Mouse (Mus musculus): ENCODE measurements around the gene Ptprd. TPM values are rescaled to one million over a fixed set of nuclear protein-coding genes. Genes with fewer than 3 reads are reported as not detected.

The Ptprd gene
- polyA plus RNA-seq, 1 experiment = 1.2 TPM

DNA sequence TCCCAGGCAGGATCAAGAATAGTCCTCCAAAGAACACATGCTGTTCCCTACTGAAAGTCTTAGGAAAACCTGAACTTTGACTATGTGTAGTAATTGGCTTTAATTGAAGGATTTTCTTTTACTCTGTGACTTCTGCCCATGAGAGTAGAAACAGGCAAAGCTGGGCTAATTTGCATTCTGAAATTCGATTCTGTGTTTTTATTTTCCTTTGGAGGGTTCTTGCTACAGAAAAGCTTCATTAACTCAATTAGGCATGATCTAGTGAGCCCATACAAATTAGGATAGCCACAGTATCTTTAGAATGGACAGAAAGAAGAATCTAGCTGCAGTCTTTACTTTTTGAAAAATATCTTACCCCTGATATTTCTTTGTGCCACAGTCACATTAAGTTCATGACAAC lies 2021.0 kb downstream of the Ptprd start:
- Histone ChIP-seq H3K27me3 (ENCODE audit: control insufficient read depth, insufficient read depth, insufficient read length) (no peaks in the 10 kb centered on the region), H3K4me3 (ENCODE audit: insufficient read depth, poor library complexity, severe bottlenecking) (no peak overlapping the region), H3K36me3 (ENCODE audit: control insufficient read depth, insufficient read depth) (no peaks in the 10 kb centered on the region), H3ac (ENCODE audit: control insufficient read depth, insufficient read length, low read depth) (no peak overlapping the region), H3K79me2 (ENCODE audit: control insufficient read depth, insufficient read depth) (no peaks in the 10 kb centered on the region), H3K79me3 (ENCODE audit: low read depth) (no peaks in the 10 kb centered on the region)
- TF ChIP-seq USF1 (IDR thresholded peaks at IDR 0.05; ENCODE audit: low read depth) = no peak
- TF ChIP-seq MYOG (IDR thresholded peaks at IDR 0.05; ENCODE audit: control insufficient read depth, extremely low read depth, insufficient read length) = no peak
- TF ChIP-seq FOSL1 (IDR thresholded peaks at IDR 0.05; ENCODE audit: insufficient read depth, low read length, poor library complexity, severe bottlenecking) = no peak
- TF ChIP-seq CEBPB (IDR thresholded peaks at IDR 0.05; ENCODE audit: low read depth) = no peak
- TF ChIP-seq MAX (IDR thresholded peaks at IDR 0.05) = no peak
- no peak for TF ChIP-seq CTCF (IDR thresholded peaks at IDR 0.05; ENCODE audit: control insufficient read depth, insufficient read depth, insufficient read length)
- TF ChIP-seq MYOD1 (IDR thresholded peaks at IDR 0.05; ENCODE audit: control insufficient read depth, insufficient read length, low read depth) = no peak

DNA sequence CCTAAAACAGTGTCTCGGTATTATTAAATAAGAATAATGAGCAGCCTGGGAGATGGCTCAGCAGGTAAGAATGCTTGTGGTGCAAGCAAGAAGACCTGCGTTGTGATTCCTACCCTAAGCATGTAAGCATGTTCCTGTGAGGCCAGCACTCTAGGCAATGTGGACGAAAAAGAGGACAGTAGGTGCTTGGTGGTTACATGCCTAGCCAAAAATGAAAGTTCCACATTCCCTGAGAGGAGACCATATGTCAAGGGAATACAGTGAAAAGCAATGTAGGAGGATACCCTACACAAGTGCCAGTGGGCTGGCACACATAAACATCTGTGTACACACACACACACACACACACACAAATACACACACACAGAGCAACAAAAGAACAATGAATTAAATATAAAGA lies 2028.7 kb downstream of the Ptprd start:
- Histone ChIP-seq H3K27me3 (ENCODE audit: control insufficient read depth, insufficient read depth, insufficient read length) (no peaks in the 10 kb centered on the region), H3K4me3 (ENCODE audit: insufficient read depth, poor library complexity, severe bottlenecking) (no peak overlapping the region), H3K36me3 (ENCODE audit: control insufficient read depth, insufficient read depth) (no peaks in the 10 kb centered on the region), H3K79me2 (ENCODE audit: control insufficient read depth, insufficient read depth) (no peaks in the 10 kb centered on the region), H3ac (ENCODE audit: control insufficient read depth, insufficient read length, low read depth) (no peak overlapping the region), H3K79me3 (ENCODE audit: low read depth) (no peaks in the 10 kb centered on the region)
- no peak for TF ChIP-seq FOSL1 (IDR thresholded peaks at IDR 0.05; ENCODE audit: insufficient read depth, low read length, poor library complexity, severe bottlenecking)
- no peak for TF ChIP-seq CTCF (IDR thresholded peaks at IDR 0.05; ENCODE audit: control insufficient read depth, insufficient read depth, insufficient read length)
- TF ChIP-seq MAX (IDR thresholded peaks at IDR 0.05) = no peak
- TF ChIP-seq USF1 (IDR thresholded peaks at IDR 0.05; ENCODE audit: low read depth) = no peak
- TF ChIP-seq MYOG (IDR thresholded peaks at IDR 0.05; ENCODE audit: control insufficient read depth, extremely low read depth, insufficient read length) = no peak
- no peak for TF ChIP-seq MYOD1 (IDR thresholded peaks at IDR 0.05; ENCODE audit: control insufficient read depth, insufficient read length, low read depth)
- no peak for TF ChIP-seq CEBPB (IDR thresholded peaks at IDR 0.05; ENCODE audit: low read depth)

DNA sequence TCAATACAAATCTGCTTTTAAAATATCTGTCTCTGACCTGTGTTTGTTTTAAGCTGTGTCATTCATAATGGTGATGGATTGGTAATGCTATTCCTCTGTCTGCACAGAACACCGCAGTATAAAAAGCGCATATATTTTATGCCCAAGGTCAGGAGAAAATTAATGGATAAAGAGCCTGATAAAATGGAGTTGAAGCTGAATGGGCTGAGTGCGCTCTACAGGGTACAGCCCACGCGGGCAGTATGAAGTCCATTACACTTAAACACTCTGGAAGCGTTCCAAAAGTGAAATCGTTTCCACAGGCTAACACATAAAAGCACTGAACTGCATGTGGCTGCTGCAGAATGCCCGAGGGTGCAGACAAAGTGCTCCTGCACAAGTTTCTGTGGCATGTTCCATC lies 2032.3 kb downstream of the Ptprd start:
- H3K27me3 ChIP-seq (ENCODE audit: control insufficient read depth, insufficient read depth, insufficient read length) = no peaks in the 10 kb centered on the region
- no peaks in the 10 kb centered on the region for H3K36me3 ChIP-seq (ENCODE audit: control insufficient read depth, insufficient read depth)
- H3K79me2 ChIP-seq (ENCODE audit: control insufficient read depth, insufficient read depth) = no peaks in the 10 kb centered on the region
- H3K4me3 ChIP-seq (ENCODE audit: insufficient read depth, poor library complexity, severe bottlenecking) = no peak overlapping the region
- H3K79me3 ChIP-seq (ENCODE audit: low read depth) = no peaks in the 10 kb centered on the region
- no peak for TF ChIP-seq MYOD1 (IDR thresholded peaks at IDR 0.05; ENCODE audit: control insufficient read depth, insufficient read length, low read depth)
- no peak for TF ChIP-seq FOSL1 (IDR thresholded peaks at IDR 0.05; ENCODE audit: insufficient read depth, low read length, poor library complexity, severe bottlenecking)
- TF ChIP-seq CEBPB (IDR thresholded peaks at IDR 0.05; ENCODE audit: low read depth) = no peak
- no peak for TF ChIP-seq USF1 (IDR thresholded peaks at IDR 0.05; ENCODE audit: low read depth)
- H3ac ChIP-seq (ENCODE audit: control insufficient read depth, insufficient read length, low read depth) = no peak overlapping the region

- Histone ChIP-seq H3K79me2 (ENCODE audit: control insufficient read depth, insufficient read depth) (no peaks in the 10 kb centered on the region), H3K4me3 (ENCODE audit: insufficient read depth, poor library complexity, severe bottlenecking) (no peak overlapping the region), H3ac (ENCODE audit: control insufficient read depth, insufficient read length, low read depth) (no peak overlapping the region), H3K36me3 (ENCODE audit: control insufficient read depth, insufficient read depth) (no peaks in the 10 kb centered on the region), H3K79me3 (ENCODE audit: low read depth) (no peaks in the 10 kb centered on the region), H3K27me3 (ENCODE audit: control insufficient read depth, insufficient read depth, insufficient read length) (no peaks in the 10 kb centered on the region)
- TF ChIP-seq FOSL1 (IDR thresholded peaks at IDR 0.05; ENCODE audit: insufficient read depth, low read length, poor library complexity, severe bottlenecking) (no peak), MAX (IDR thresholded peaks at IDR 0.05) (no peak), CTCF (IDR thresholded peaks at IDR 0.05; ENCODE audit: control insufficient read depth, insufficient read depth, insufficient read length) (no peak), USF1 (IDR thresholded peaks at IDR 0.05; ENCODE audit: low read depth) (no peak), CEBPB (IDR thresholded peaks at IDR 0.05; ENCODE audit: low read depth) (no peak), MYOG (IDR thresholded peaks at IDR 0.05; ENCODE audit: control insufficient read depth, extremely low read depth, insufficient read length) (no peak), MYOD1 (IDR thresholded peaks at IDR 0.05; ENCODE audit: control insufficient read depth, insufficient read length, low read depth) (no peak)
Measured at GRCm38 (mm10) chr4:76175086-76175485, 2036.7 kb downstream of the Ptprd start.

DNA sequence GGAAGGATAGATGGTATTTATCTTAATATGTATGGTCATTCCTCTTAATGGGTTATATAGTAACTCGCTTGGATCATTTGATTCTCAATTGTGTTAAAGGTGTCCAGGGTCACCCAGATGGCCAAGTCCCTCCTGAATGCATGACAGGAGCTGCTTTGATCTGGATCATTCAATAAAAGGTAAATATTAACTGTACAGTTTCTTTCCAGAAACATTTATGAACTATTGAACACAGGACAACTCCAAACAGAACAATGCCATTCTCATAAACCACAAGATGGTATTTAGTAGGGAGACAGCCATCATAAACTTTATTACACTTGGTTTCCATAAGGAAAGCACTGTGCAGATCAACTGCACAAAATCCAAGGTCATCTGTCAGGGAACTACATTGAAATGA lies 2056.0 kb downstream of the Ptprd start:
- no peaks in the 10 kb centered on the region for H3K27me3 ChIP-seq (ENCODE audit: control insufficient read depth, insufficient read depth, insufficient read length)

DNA sequence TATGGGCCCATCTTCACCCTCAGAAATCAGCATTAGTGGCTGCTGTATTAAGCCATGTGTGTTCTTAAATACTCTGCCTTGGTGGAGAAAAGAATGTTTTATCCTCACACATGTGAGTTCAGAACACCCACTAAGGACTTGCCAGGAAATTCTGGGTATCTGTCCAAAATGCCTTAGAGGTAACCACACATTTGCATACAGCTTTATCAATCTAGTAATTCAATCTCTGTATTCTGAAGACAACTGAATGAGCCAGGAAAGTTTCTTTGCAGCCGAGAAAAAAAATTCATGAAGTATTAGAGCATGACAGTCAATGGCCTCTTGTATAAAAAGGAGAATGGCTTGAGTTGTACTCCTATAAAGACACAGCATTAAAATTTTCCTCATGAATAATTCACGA lies 2057.6 kb downstream of the Ptprd start:
- Histone ChIP-seq H3K27me3 (ENCODE audit: control insufficient read depth, insufficient read depth, insufficient read length) (no peaks in the 10 kb centered on the region), H3ac (ENCODE audit: control insufficient read depth, insufficient read length, low read depth) (no peak overlapping the region), H3K36me3 (ENCODE audit: control insufficient read depth, insufficient read depth) (no peaks in the 10 kb centered on the region), H3K79me2 (ENCODE audit: control insufficient read depth, insufficient read depth) (no peaks in the 10 kb centered on the region), H3K4me3 (ENCODE audit: insufficient read depth, poor library complexity, severe bottlenecking) (no peak overlapping the region), H3K79me3 (ENCODE audit: low read depth) (no peaks in the 10 kb centered on the region)
- TF ChIP-seq MAX (IDR thresholded peaks at IDR 0.05) (no peak), USF1 (IDR thresholded peaks at IDR 0.05; ENCODE audit: low read depth) (no peak), CTCF (IDR thresholded peaks at IDR 0.05; ENCODE audit: control insufficient read depth, insufficient read depth, insufficient read length) (no peak), MYOD1 (IDR thresholded peaks at IDR 0.05; ENCODE audit: control insufficient read depth, insufficient read length, low read depth) (no peak), FOSL1 (IDR thresholded peaks at IDR 0.05; ENCODE audit: insufficient read depth, low read length, poor library complexity, severe bottlenecking) (no peak), MYOG (IDR thresholded peaks at IDR 0.05; ENCODE audit: control insufficient read depth, extremely low read depth, insufficient read length) (no peak), CEBPB (IDR thresholded peaks at IDR 0.05; ENCODE audit: low read depth) (no peak)

More for the DNA sequence above, 2056.0 kb downstream of the Ptprd start:
- Histone ChIP-seq H3K36me3 (ENCODE audit: control insufficient read depth, insufficient read depth) (no peaks in the 10 kb centered on the region), H3K79me3 (ENCODE audit: low read depth) (no peaks in the 10 kb centered on the region), H3K4me3 (ENCODE audit: insufficient read depth, poor library complexity, severe bottlenecking) (no peak overlapping the region), H3ac (ENCODE audit: control insufficient read depth, insufficient read length, low read depth) (no peak overlapping the region), H3K79me2 (ENCODE audit: control insufficient read depth, insufficient read depth) (no peaks in the 10 kb centered on the region)
- TF ChIP-seq CEBPB (IDR thresholded peaks at IDR 0.05; ENCODE audit: low read depth) (no peak), MYOD1 (IDR thresholded peaks at IDR 0.05; ENCODE audit: control insufficient read depth, insufficient read length, low read depth) (no peak), CTCF (IDR thresholded peaks at IDR 0.05; ENCODE audit: control insufficient read depth, insufficient read depth, insufficient read length) (no peak), FOSL1 (IDR thresholded peaks at IDR 0.05; ENCODE audit: insufficient read depth, low read length, poor library complexity, severe bottlenecking) (no peak), MAX (IDR thresholded peaks at IDR 0.05) (no peak), MYOG (IDR thresholded peaks at IDR 0.05; ENCODE audit: control insufficient read depth, extremely low read depth, insufficient read length) (no peak), USF1 (IDR thresholded peaks at IDR 0.05; ENCODE audit: low read depth) (no peak)
